Mouse (Mus musculus): ENCODE data around the gene Osmr. TPM values are rescaled to one million over a fixed set of nuclear protein-coding genes. Genes with fewer than 3 reads are reported as not detected.
A peak's percentile ranks its signal among the peaks of the same experiment; 100 is the strongest.

Gene Osmr
- polyA plus RNA-seq, 1 experiment: not detected

- Histone ChIP-seq H3K4me3 (replicated peaks) (no peak overlapping the region), H3K4me1 (peaks cover 10% of the 10 kb centered on the region), H3K9me3 (no peaks in the 10 kb centered on the region), H3K36me3 (replicated peaks; ENCODE audit: low read length) (no peaks in the 10 kb centered on the region), H3K27me3 (replicated peaks) (peaks cover 50% of the 10 kb centered on the region)
- TF ChIP-seq GATA1 (IDR thresholded peaks at IDR 0.05; ENCODE audit: borderline replicate concordance, low read length) (no peak), FLI1 (IDR thresholded peaks at IDR 0.05; ENCODE audit: low read length) (no peak)
These were observed 27.3 kb upstream of the Osmr start for GRCm38 (mm10) chr15:6901982-6902639.

GRCm38 (mm10) chr15:6901236-6901635 is 26.5 kb upstream of the Osmr start:
- TF ChIP-seq GATA1 (IDR thresholded peaks at IDR 0.05; ENCODE audit: borderline replicate concordance, low read length): no peak
- no peak for TF ChIP-seq FLI1 (IDR thresholded peaks at IDR 0.05; ENCODE audit: low read length)
- peaks cover 3% of the 10 kb centered on the region for H3K4me1 ChIP-seq
- no peaks in the 10 kb centered on the region for H3K36me3 ChIP-seq (replicated peaks; ENCODE audit: low read length)
- no peak overlapping the region for H3K4me3 ChIP-seq (replicated peaks)
- peaks cover 42% of the 10 kb centered on the region for H3K27me3 ChIP-seq (replicated peaks)
- no peaks in the 10 kb centered on the region for H3K9me3 ChIP-seq

GRCm38 (mm10) chr15:6884260-6884659 is 9.5 kb upstream of the Osmr start:
- H3K4me1 ChIP-seq: peaks cover 11% of the 10 kb centered on the region
- H3K9me3 ChIP-seq: no peaks in the 10 kb centered on the region
- H3K36me3 ChIP-seq (replicated peaks; ENCODE audit: low read length): no peaks in the 10 kb centered on the region
- no peak for TF ChIP-seq GATA1 (IDR thresholded peaks at IDR 0.05; ENCODE audit: borderline replicate concordance, low read length)
- no peak for TF ChIP-seq FLI1 (IDR thresholded peaks at IDR 0.05; ENCODE audit: low read length)
- H3K4me3 ChIP-seq (replicated peaks): no peak overlapping the region
- peaks cover 34% of the 10 kb centered on the region for H3K27me3 ChIP-seq (replicated peaks)

GRCm38 (mm10) chr15:6883816-6884215 is 9.0 kb upstream of the Osmr start:
- TF ChIP-seq GATA1 (IDR thresholded peaks at IDR 0.05; ENCODE audit: borderline replicate concordance, low read length): no peak
- TF ChIP-seq FLI1 (IDR thresholded peaks at IDR 0.05; ENCODE audit: low read length): no peak

GRCm38 (mm10) chr15:6883091-6883490 is 8.3 kb upstream of the Osmr start:
- H3K36me3 ChIP-seq (replicated peaks; ENCODE audit: low read length): no peaks in the 10 kb centered on the region
- no peaks in the 10 kb centered on the region for H3K9me3 ChIP-seq
- H3K4me1 ChIP-seq: peaks cover 11% of the 10 kb centered on the region
- TF ChIP-seq GATA1 (IDR thresholded peaks at IDR 0.05; ENCODE audit: borderline replicate concordance, low read length): no peak
- TF ChIP-seq FLI1 (IDR thresholded peaks at IDR 0.05; ENCODE audit: low read length): no peak
- H3K27me3 ChIP-seq (replicated peaks): peaks cover 35% of the 10 kb centered on the region
- peak overlapping the region; percentile 26 for H3K4me3 ChIP-seq (replicated peaks)

More at GRCm38 (mm10) chr15:6883816-6884215, 9.0 kb upstream of the Osmr start:
- Histone ChIP-seq H3K9me3 (no peaks in the 10 kb centered on the region), H3K27me3 (replicated peaks) (peaks cover 34% of the 10 kb centered on the region), H3K4me3 (replicated peaks) (no peak overlapping the region), H3K4me1 (peaks cover 11% of the 10 kb centered on the region), H3K36me3 (replicated peaks; ENCODE audit: low read length) (no peaks in the 10 kb centered on the region)

GRCm38 (mm10) chr15:6882180-6882579 is 7.4 kb upstream of the Osmr start:
- Histone ChIP-seq H3K36me3 (replicated peaks; ENCODE audit: low read length) (no peaks in the 10 kb centered on the region), H3K4me1 (peaks cover 11% of the 10 kb centered on the region), H3K4me3 (replicated peaks) (peak overlapping the region; percentile 42), H3K9me3 (no peaks in the 10 kb centered on the region), H3K27me3 (replicated peaks) (peaks cover 31% of the 10 kb centered on the region)
- TF ChIP-seq GATA1 (IDR thresholded peaks at IDR 0.05; ENCODE audit: borderline replicate concordance, low read length) (no peak), FLI1 (IDR thresholded peaks at IDR 0.05; ENCODE audit: low read length) (no peak)

GRCm38 (mm10) chr15:6881211-6881610 is 6.4 kb upstream of the Osmr start:
- H3K4me3 ChIP-seq (replicated peaks): no peak overlapping the region
- TF ChIP-seq FLI1 (IDR thresholded peaks at IDR 0.05; ENCODE audit: low read length) (no peak), GATA1 (IDR thresholded peaks at IDR 0.05; ENCODE audit: borderline replicate concordance, low read length) (no peak)

GRCm38 (mm10) chr15:6873807-6874600 is 765 bp downstream of the Osmr start:
- Histone ChIP-seq H3K4me1 (peaks cover 30% of the 10 kb centered on the region), H3K36me3 (replicated peaks; ENCODE audit: low read length) (no peaks in the 10 kb centered on the region), H3K27me3 (replicated peaks) (peaks cover 62% of the 10 kb centered on the region), H3K9me3 (no peaks in the 10 kb centered on the region), H3K4me3 (replicated peaks) (peak overlapping the region; percentile 85)
- no peak for TF ChIP-seq GATA1 (IDR thresholded peaks at IDR 0.05; ENCODE audit: borderline replicate concordance, low read length)

More at GRCm38 (mm10) chr15:6881211-6881610, 6.4 kb upstream of the Osmr start:
- peaks cover 11% of the 10 kb centered on the region for H3K4me1 ChIP-seq
- H3K27me3 ChIP-seq (replicated peaks): peaks cover 35% of the 10 kb centered on the region
- no peaks in the 10 kb centered on the region for H3K9me3 ChIP-seq
- no peaks in the 10 kb centered on the region for H3K36me3 ChIP-seq (replicated peaks; ENCODE audit: low read length)

GRCm38 (mm10) chr15:6873154-6873806 is 1.5 kb downstream of the Osmr start:
- H3K4me1 ChIP-seq: peaks cover 30% of the 10 kb centered on the region
- TF ChIP-seq FLI1 (IDR thresholded peaks at IDR 0.05; ENCODE audit: low read length) (no peak), GATA1 (IDR thresholded peaks at IDR 0.05; ENCODE audit: borderline replicate concordance, low read length) (no peak)
- H3K27me3 ChIP-seq (replicated peaks): peaks cover 61% of the 10 kb centered on the region
- no peaks in the 10 kb centered on the region for H3K9me3 ChIP-seq
- no peaks in the 10 kb centered on the region for H3K36me3 ChIP-seq (replicated peaks; ENCODE audit: low read length)
- H3K4me3 ChIP-seq (replicated peaks): peak overlapping the region; percentile 85
